Mouse (Mus musculus): ENCODE data around the gene Olfm2. TPM values are rescaled to one million over a fixed set of nuclear protein-coding genes. Genes with fewer than 3 reads are reported as not detected.
"Not testable (repeated sequence)": the region's sequence is repeated elsewhere in the genome, so short reads cannot be mapped to it uniquely, and the experiment has no call there.

Gene Olfm2
- polyA plus RNA-seq, 1 experiment, result 0.93 TPM

- Histone ChIP-seq H3K27me3 (ENCODE audit: control insufficient read depth, insufficient read depth, low read length) (no peaks in the 10 kb centered on the region), H3K27ac (ENCODE audit: control insufficient read depth, insufficient read depth, low read length) (peak overlapping the region; percentile 99), H3K36me3 (ENCODE audit: control insufficient read depth, insufficient read depth, low read length) (peaks cover 25% of the 10 kb centered on the region), H3K4me3 (ENCODE audit: control insufficient read depth, insufficient read depth, low read length) (no peak overlapping the region), H3K4me1 (replicated peaks; ENCODE audit: control insufficient read depth, insufficient read depth, low read length) (peaks cover 42% of the 10 kb centered on the region)
- DNase-seq, result peak; percentile 90
- TF ChIP-seq CTCF (IDR thresholded peaks at IDR 0.05; ENCODE audit: borderline replicate concordance, control insufficient read depth, extremely low read depth, insufficient read depth, low read length, poor library complexity), result peak; percentile 59; the same call in 1 of the 2 replicates
- no peak for TF ChIP-seq POLR2A (IDR thresholded peaks at IDR 0.05; ENCODE audit: control insufficient read depth, extremely low read depth, insufficient read depth, low read length, poor library complexity)
- WGBS, result 10% methylated on average over 3 of the region's 3 CpGs
Measured at GRCm38 (mm10) chr9:20636256-20636655, 109.9 kb downstream of the Olfm2 start.

DNA sequence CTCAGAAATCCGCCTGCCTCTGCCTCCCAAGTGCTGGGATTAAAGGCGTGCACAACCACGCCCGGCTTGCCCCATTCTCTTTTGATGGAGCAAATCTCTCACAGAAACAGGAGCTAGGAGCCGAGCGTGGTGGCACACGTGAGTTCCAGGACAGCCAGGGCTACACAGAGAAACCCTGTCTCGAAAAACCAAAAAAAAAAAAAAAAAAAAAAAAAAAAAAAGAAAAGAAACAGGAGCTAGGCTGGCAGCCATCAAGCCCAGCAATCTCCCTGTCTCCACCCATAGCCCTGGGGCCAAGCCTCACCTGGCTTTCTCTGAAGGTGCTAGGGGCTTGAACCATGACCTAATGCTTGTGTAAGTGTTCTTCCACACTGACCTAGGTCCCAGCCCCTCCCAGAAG is 110.5 kb downstream of the Olfm2 start:
- H3K4me3 ChIP-seq (ENCODE audit: control insufficient read depth, insufficient read depth, low read length), result 0 out of 2 replicates have a peak overlapping the region, but pooled peaks have one; percentile 2
- H3K36me3 ChIP-seq (ENCODE audit: control insufficient read depth, insufficient read depth, low read length), result peaks cover 25% of the 10 kb centered on the region
- WGBS, result 26% methylated on average over 8 of the region's 8 CpGs
- H3K4me1 ChIP-seq (replicated peaks; ENCODE audit: control insufficient read depth, insufficient read depth, low read length), result peaks cover 42% of the 10 kb centered on the region
- not testable (repeated sequence) for H3K27me3 ChIP-seq (ENCODE audit: control insufficient read depth, insufficient read depth, low read length)
- DNase-seq, result peak; percentile 46
- H3K27ac ChIP-seq (ENCODE audit: control insufficient read depth, insufficient read depth, low read length), result peak overlapping the region; percentile 99

- no peak overlapping the region for H3K27ac ChIP-seq (ENCODE audit: control insufficient read depth, insufficient read depth, low read length)
- WGBS, result 96% methylated on average over 2 of the region's 2 CpGs
- H3K4me3 ChIP-seq (ENCODE audit: control insufficient read depth, insufficient read depth, low read length), result no peak overlapping the region
- no peak for TF ChIP-seq CTCF (IDR thresholded peaks at IDR 0.05; ENCODE audit: borderline replicate concordance, control insufficient read depth, extremely low read depth, insufficient read depth, low read length, poor library complexity)
- no peak for TF ChIP-seq POLR2A (IDR thresholded peaks at IDR 0.05; ENCODE audit: control insufficient read depth, extremely low read depth, insufficient read depth, low read length, poor library complexity)
- H3K27me3 ChIP-seq (ENCODE audit: control insufficient read depth, insufficient read depth, low read length), result no peaks in the 10 kb centered on the region
- peaks cover 15% of the 10 kb centered on the region for H3K4me1 ChIP-seq (replicated peaks; ENCODE audit: control insufficient read depth, insufficient read depth, low read length)
- H3K36me3 ChIP-seq (ENCODE audit: control insufficient read depth, insufficient read depth, low read length), result no peaks in the 10 kb centered on the region
- DNase-seq, result no peak
Measured at GRCm38 (mm10) chr9:20631332-20631731, 114.8 kb downstream of the Olfm2 start.

Other genes starting within 250 kb of the Olfm2 start
- 11.4 and 12.1 TPM in 2 replicates for gene Zfp266, start 224.9 kb downstream of the Olfm2 start, polyA plus RNA-seq (2012; rRNA removed)
- gene Zfp846, start 165.1 kb downstream of the Olfm2 start, polyA plus RNA-seq (2012; rRNA removed), result 7.5 and 8.2 TPM in 2 replicates
- gene Ubl5, start 103.5 kb downstream of the Olfm2 start, polyA plus RNA-seq (2012; rRNA removed), result 189 and 207 TPM in 2 replicates
- gene Fbxl12, start 101.6 kb downstream of the Olfm2 start, polyA plus RNA-seq (2012; rRNA removed), result 560 and 583 TPM in 2 replicates
- 36.8 and 37.2 TPM in 2 replicates for gene Pin1, start 94.3 kb downstream of the Olfm2 start, polyA plus RNA-seq (2012; rRNA removed)
- 3.1 and 4.3 TPM in 2 replicates for gene Col5a3, start 68.7 kb upstream of the Olfm2 start, polyA plus RNA-seq (2012; rRNA removed)
- not detected in 2 replicates for gene Rdh8, start 72.2 kb upstream of the Olfm2 start, polyA plus RNA-seq (2012; rRNA removed)
- 93.1 and 103 TPM in 2 replicates for gene A230050P20Rik, start 122.3 kb upstream of the Olfm2 start, polyA plus RNA-seq (2012; rRNA removed)
- gene Angptl6, start 133.4 kb upstream of the Olfm2 start, polyA plus RNA-seq (2012; rRNA removed), result 8.7 and 8.8 TPM in 2 replicates
- 121 and 140 TPM in 2 replicates for gene Ppan, start 141.8 kb upstream of the Olfm2 start, polyA plus RNA-seq (2012; rRNA removed)
- gene Eif3g, start 152.3 kb upstream of the Olfm2 start, polyA plus RNA-seq (2012; rRNA removed), result 137 and 140 TPM in 2 replicates
- 142 and 194 TPM in 2 replicates for gene Dnmt1, start 213.5 kb upstream of the Olfm2 start, polyA plus RNA-seq (2012; rRNA removed)
- 11.0 and 11.2 TPM in 2 replicates for gene S1pr2, start 230.4 kb upstream of the Olfm2 start, polyA plus RNA-seq (2012; rRNA removed)

Measured in thymus, adult 2 months (tissue).